ENCODE assay signal across 9 mouse cellular contexts in genomic region chr8:80895397-80895796, GRCm38 (mm10). TPM values are rescaled to one million over a fixed set of nuclear protein-coding genes. Genes with fewer than 3 reads are reported as not detected.
A peak's percentile ranks its signal among the peaks of the same experiment; 100 is the strongest.
DNase-seq lines count a peak whose midpoint lies in the region; ATAC-seq lines count a peak whose summit lies in the region.
"Had no signal": no experiment of that assay in that cellular context is flagged by ENCODE, and none has a peak within 500 bp of the region (broad histone marks: within the 10 kb centered on the region; RNA-seq: fewer than 3 reads in every experiment).

No protein-coding gene starts in this region.

- peak overlapping the region; percentile 86 for H3K27ac ChIP-seq in lung, embryonic 16.5 days (ENCODE audit: low read length)

- no peaks in the 10 kb centered on the region for H3K36me3 ChIP-seq in lung, embryonic 16.5 days (ENCODE audit: control insufficient read depth, insufficient read depth, low read length)

- intact Hi-C loops in heart, postnatal 10 days (cut with DNase I): no loop called here

- H3K9me3 ChIP-seq in lung, embryonic 16.5 days (ENCODE audit: control insufficient read depth, low read length): no peaks in the 10 kb centered on the region

- H3K27me3 ChIP-seq in lung, embryonic 16.5 days (ENCODE audit: control insufficient read depth, insufficient read depth, low read depth, low read length): no peaks in the 10 kb centered on the region

- H3K4me3 ChIP-seq in lung, embryonic 16.5 days (ENCODE audit: low read length): peak overlapping the region; percentile 22

- peaks cover 9% of the 10 kb centered on the region for H3K4me1 ChIP-seq in lung, embryonic 16.5 days (replicated peaks; ENCODE audit: control insufficient read depth, insufficient read depth, low read length)

- H3K4me2 ChIP-seq in lung, embryonic 16.5 days (ENCODE audit: low read depth, low read length): peak overlapping the region; percentile 51
- H3K4me2 ChIP-seq: liver, embryonic 11.5 days had no signal

- DNase-seq in adrenal gland, postnatal 25 days: peak; percentile 4
- DNase-seq in adrenal gland, postnatal 36 days: no peak
- DNase-seq in embryo, embryonic 10 days (ENCODE audit: low spot score): peak; percentile 61
- peak; percentile 38 to 45 for DNase-seq in heart, postnatal 10 days
- DNase-seq in cerebellum, postnatal 25 days: no peak
- no peak for DNase-seq in cerebellum, postnatal 36 days

- WGBS in lung, embryonic 16.5 days: 22% methylated on average over 6 of the region's 6 CpGs

- peak; percentile 89 for ATAC-seq in lung, embryonic 16.5 days (ENCODE audit: low read depth)
- no peak for ATAC-seq in inflammation-experienced regulatory T-cells, adult 6 months

- H3K9ac ChIP-seq in lung, embryonic 16.5 days (ENCODE audit: low read length): 0 out of 2 replicates have a peak overlapping the region, but pooled peaks have one; percentile 37

RNA-seq across cellular contexts. Expression of gene Gab1, which starts 15.1 kb away (rescaled TPM):
- total RNA-seq in adrenal gland, postnatal 25 days (2021): 15.4 and 24.9 TPM in 2 replicates
- total RNA-seq in adrenal gland, postnatal 36 days (2021): 10 to 100 TPM; 16.1 to 20.2 TPM
- total RNA-seq in heart, postnatal 10 days (2021): 10 to 100 TPM; 41.2 to 51.1 TPM
- 21.5 and 22.4 TPM in 2 replicates for polyA plus RNA-seq in lung, embryonic 16.5 days (2015; fragmentation: Nextera tagmentation; extraction: Ambion mirVana)
- polyA plus RNA-seq in inflammation-experienced regulatory T-cells, adult 6 months (2017; shearing (Covaris generic)): not detected

Comparison
In these comparisons a context has a peak if more than half of its experiments do, and no peak if none do; other contexts are left out.
1. DNase-seq: peak in adrenal gland, postnatal 25 days (single experiment), embryo, embryonic 10 days (single experiment) and heart, postnatal 10 days (2 of 2); none in adrenal gland, postnatal 36 days (0 of 2), cerebellum, postnatal 25 days (0 of 2) and cerebellum, postnatal 36 days (0 of 2).